Mouse (Mus musculus) heart, postnatal 36 days (tissue): Measurements from ENCODE around the gene Snx21. TPM values are rescaled to one million over a fixed set of nuclear protein-coding genes. Genes with fewer than 3 reads are reported as not detected.
"Not testable (repeated sequence)": the region's sequence is repeated elsewhere in the genome, so short reads cannot be mapped to it uniquely, and the experiment has no call there.

Experiments
- DNase-seq, 2 experiments: peaks; one replicate each; pipeline ENCODE4 v3.0.0; 2021 to 2022
- intact Hi-C: fragments of 180-260 bp; cut with DNase I; formaldehyde crosslinking; loops from one replicate; pipeline ENCODE4 v1.15.1; 2025
- total RNA-seq, 2 experiments: library from RNA; stranded (reverse); gene quantifications; 2 replicates each; pipeline ENCODE4 v1.2.3; 2021

Gene Snx21
- total RNA-seq, 2 experiments from 2014 or later: 23.4 to 29.0 TPM

- intact Hi-C loops: no loop called here
- DNase-seq: no peak
Observed at GRCm38 (mm10) chr2:164792400-164793190, 7.0 kb downstream of the Snx21 start.

GRCm38 (mm10) chr2:164793236-164793635, 7.6 kb downstream of the Snx21 start:
- peak; percentile 45 to 56 for DNase-seq
- intact Hi-C loops: no loop called here

- no peak for DNase-seq
- intact Hi-C loops: no loop called here
Observed at GRCm38 (mm10) chr2:164793772-164794171, 8.1 kb downstream of the Snx21 start.

GRCm38 (mm10) chr2:164794293-164794692, 8.7 kb downstream of the Snx21 start:
- intact Hi-C loops: no loop called here

GRCm38 (mm10) chr2:164795868-164796267, 10.2 kb downstream of the Snx21 start:
- DNase-seq: no peak
- intact Hi-C loops: loop anchor here (2.0 to 5.0 kb wide), 2 partner anchors 114 to 203 kb away; partner anchors contain the start of gene Eppin

More at GRCm38 (mm10) chr2:164794293-164794692, 8.7 kb downstream of the Snx21 start:
- peak; percentile 77 to 79 for DNase-seq

GRCm38 (mm10) chr2:164798554-164798953, 12.9 kb downstream of the Snx21 start:
- not testable (repeated sequence) for DNase-seq
- intact Hi-C loops: loop anchor here (5.0 kb wide), 1 partner anchor 116 kb away; no protein-coding TSS in a partner anchor

- intact Hi-C loops: no loop called here
- DNase-seq: no peak
Observed at GRCm38 (mm10) chr2:164800252-164801004, 14.8 kb downstream of the Snx21 start.

GRCm38 (mm10) chr2:164803201-164803920, 17.7 kb downstream of the Snx21 start:
- intact Hi-C loops: no loop called here
- no peak for DNase-seq

- intact Hi-C loops: no loop called here
Observed at GRCm38 (mm10) chr2:164803921-164804313, 18.3 kb downstream of the Snx21 start.

GRCm38 (mm10) chr2:164804533-164805331, 19.1 kb downstream of the Snx21 start, which contains the start of the genes Acot8 and Zswim3:
Acot8 (minus strand) TSS chr2:164804882.
Zswim3 (plus strand) TSS chr2:164805098.
- peak; percentile 99 for DNase-seq

More at GRCm38 (mm10) chr2:164803921-164804313, 18.3 kb downstream of the Snx21 start:
- DNase-seq: no peak

GRCm38 (mm10) chr2:164805332-164805718, 19.7 kb downstream of the Snx21 start:
- DNase-seq: no peak

More at GRCm38 (mm10) chr2:164804533-164805331, 19.1 kb downstream of the Snx21 start, which contains the start of the genes Acot8 and Zswim3:
- intact Hi-C loops: loop anchor here (1.0 kb wide), 1 partner anchor 19 kb away; no protein-coding TSS in a partner anchor

GRCm38 (mm10) chr2:164806614-164807013, 21.0 kb downstream of the Snx21 start:
- intact Hi-C loops: no loop called here
- DNase-seq: no peak

More at GRCm38 (mm10) chr2:164805332-164805718, 19.7 kb downstream of the Snx21 start:
- intact Hi-C loops: loop anchor here (1.0 kb wide), 1 partner anchor 18 kb away; no protein-coding TSS in a partner anchor

GRCm38 (mm10) chr2:164813557-164813956, 27.9 kb downstream of the Snx21 start:
- intact Hi-C loops: no loop called here
- no peak for DNase-seq

- intact Hi-C loops: no loop called here
- DNase-seq: no peak
Observed at GRCm38 (mm10) chr2:164815348-164815747, 29.7 kb downstream of the Snx21 start.

- intact Hi-C loops: no loop called here
- DNase-seq: no peak
Observed at GRCm38 (mm10) chr2:164815821-164816220, 30.2 kb downstream of the Snx21 start.

- DNase-seq: no peak
- intact Hi-C loops: no loop called here
Observed at GRCm38 (mm10) chr2:164817206-164817605, 31.6 kb downstream of the Snx21 start.

- DNase-seq: no peak
- intact Hi-C loops: no loop called here
Observed at GRCm38 (mm10) chr2:164817703-164818102, 32.1 kb downstream of the Snx21 start.

GRCm38 (mm10) chr2:164821060-164821459, 35.4 kb downstream of the Snx21 start:
- intact Hi-C loops: no loop called here
- no peak for DNase-seq

- DNase-seq: peak; percentile 100
- intact Hi-C loops: loop anchor here (1.0 kb wide), 1 partner anchor 17 kb away; the partner anchor contains the start of gene Zswim3
Observed at GRCm38 (mm10) chr2:164822636-164823165, 37.1 kb downstream of the Snx21 start, which contains the start of gene Zswim1. Zswim1 (plus strand) TSS chr2:164822686.
